Mouse (Mus musculus): ENCODE measurements around the gene Triap1. TPM values are rescaled to one million over a fixed set of nuclear protein-coding genes. Genes with fewer than 3 reads are reported as not detected.
"Not testable (repeated sequence)": the region's sequence is repeated elsewhere in the genome, so short reads cannot be mapped to it uniquely, and the experiment has no call there.

The Triap1 gene
- total and polyA plus RNA-seq, 3 experiments, result 31.8 to 38.2 (median 33.7) TPM

- H3K9ac ChIP-seq (ENCODE audit: insufficient read depth, low read depth); H3K4me2 ChIP-seq (ENCODE audit: insufficient read depth, low read depth, poor library complexity, severe bottlenecking); H3K27ac ChIP-seq (ENCODE audit: insufficient read depth, low read depth); H3K79me2 ChIP-seq (replicated peaks; ENCODE audit: control insufficient read depth, extremely low read depth, insufficient read depth, poor library complexity, severe bottlenecking); in situ Hi-C loops (cut with MboI; ENCODE audit: low pct_ligation_motif_present, low pct_unique_long_range_greater_than_20kb, low sequenced_read_pairs); H3K4me3 ChIP-seq (replicated peaks in 1 of 3; ENCODE audit: low read depth in 2 of 3, low read length in 2 of 3, poor library complexity in 1 of 3); H3K9me3 ChIP-seq (replicated peaks; ENCODE audit: low read length); H3K4me1 ChIP-seq (ENCODE audit: control insufficient read depth in 1 of 2, insufficient read depth in 2 of 2); dilution Hi-C loops (cut with MboI; ENCODE audit: extremely low pct_ligation_motif_present, extremely low pct_unique_long_range_greater_than_20kb, low sequenced_read_pairs); H3K27me3 ChIP-seq (replicated peaks): not testable (repeated sequence)
- peak; percentile 42 for DNase-seq (ENCODE audit: extremely low read depth)
- peaks cover 0 to 27% of the 10 kb centered on the region in 2 experiments for H3K36me3 ChIP-seq (replicated peaks in 1 of 2; ENCODE audit: control insufficient read depth in 1 of 2, insufficient read depth in 1 of 2, low read length in 1 of 2)
- TF ChIP-seq JUND (conservative IDR thresholded peaks at IDR 0.05; ENCODE audit: low read depth, low read length), result peak; percentile 57; the same call in 1 of the 2 replicates
- TF ChIP-seq MEF2A (IDR thresholded peaks at IDR 0.05; ENCODE audit: borderline replicate concordance, low read depth, low read length), result peak; percentile 87
- peak; percentile 43 for TF ChIP-seq JUN (IDR thresholded peaks at IDR 0.05; ENCODE audit: insufficient read depth, low read depth, low read length)
Observed at GRCm38 (mm10) chr5:115378882-115379281, 37.9 kb downstream of the Triap1 start.

GRCm38 (mm10) chr5:115391935-115392334 lies 50.9 kb downstream of the Triap1 start:
- Histone ChIP-seq H3K9ac (ENCODE audit: insufficient read depth, low read depth) (no peak overlapping the region), H3K27me3 (replicated peaks) (no peaks in the 10 kb centered on the region), H3K4me1 (ENCODE audit: control insufficient read depth in 1 of 2, insufficient read depth in 2 of 2) (peaks cover 0 to 15% of the 10 kb centered on the region in 2 experiments; a peak in 1 of 4 replicates), H3K9me3 (replicated peaks; ENCODE audit: low read length) (no peaks in the 10 kb centered on the region), H3K36me3 (replicated peaks in 1 of 2; ENCODE audit: control insufficient read depth in 1 of 2, insufficient read depth in 1 of 2, low read length in 1 of 2) (peaks cover 0 to 47% of the 10 kb centered on the region in 2 experiments), H3K79me2 (replicated peaks; ENCODE audit: control insufficient read depth, extremely low read depth, insufficient read depth, poor library complexity, severe bottlenecking) (no peaks in the 10 kb centered on the region), H3K4me2 (ENCODE audit: insufficient read depth, low read depth, poor library complexity, severe bottlenecking) (no peak overlapping the region), H3K27ac (ENCODE audit: insufficient read depth, low read depth) (no peak overlapping the region), H3K4me3 (replicated peaks in 1 of 3; ENCODE audit: low read depth in 2 of 3, low read length in 2 of 3, poor library complexity in 1 of 3) (no peak overlapping the region)
- TF ChIP-seq ETS1 (conservative IDR thresholded peaks at IDR 0.05; ENCODE audit: low read depth, low read length), result no peak
- no peak for TF ChIP-seq MYC (IDR thresholded peaks at IDR 0.05; ENCODE audit: low read depth, low read length)
- TF ChIP-seq ZKSCAN1 (IDR thresholded peaks at IDR 0.05; ENCODE audit: borderline replicate concordance, low read depth, low read length), result no peak
- no peak for TF ChIP-seq USF1 (IDR thresholded peaks at IDR 0.05; ENCODE audit: low read depth, low read length)
- TF ChIP-seq CTCF (conservative IDR thresholded peaks at IDR 0.05 in 1 of 2, IDR thresholded peaks at IDR 0.05 in 1 of 2; ENCODE audit: low read depth in 2 of 2, low read length in 2 of 2), result no peak
- TF ChIP-seq MAFK (IDR thresholded peaks at IDR 0.05; ENCODE audit: insufficient replicate concordance, low read length), result no peak
- TF ChIP-seq POLR2AphosphoS2 (IDR thresholded peaks at IDR 0.05; ENCODE audit: low read depth, low read length), result no peak
- no peak for TF ChIP-seq HCFC1 (IDR thresholded peaks at IDR 0.05; ENCODE audit: low read depth, low read length)
- no peak for TF ChIP-seq GABPA (IDR thresholded peaks at IDR 0.05; ENCODE audit: insufficient replicate concordance, low read depth, low read length)
- TF ChIP-seq BHLHE40 (IDR thresholded peaks at IDR 0.05; ENCODE audit: low read depth, low read length), result no peak
- TF ChIP-seq TCF12 (IDR thresholded peaks at IDR 0.05; ENCODE audit: low read depth, low read length), result no peak
- TF ChIP-seq ELF1 (IDR thresholded peaks at IDR 0.05; ENCODE audit: low read depth, low read length), result no peak
- no peak for TF ChIP-seq CHD1 (IDR thresholded peaks at IDR 0.05; ENCODE audit: low read depth, low read length)
- TF ChIP-seq MAZ (IDR thresholded peaks at IDR 0.05; ENCODE audit: low read depth, low read length), result no peak
- no peak for TF ChIP-seq PAX5 (IDR thresholded peaks at IDR 0.05; ENCODE audit: low read length)
- no peak for TF ChIP-seq RAD21 (IDR thresholded peaks at IDR 0.05; ENCODE audit: low read depth, low read length)
- TF ChIP-seq POLR2A (IDR thresholded peaks at IDR 0.05; ENCODE audit: low read depth, low read length), result no peak
- no peak for TF ChIP-seq NELFE (IDR thresholded peaks at IDR 0.05; ENCODE audit: low read depth, low read length)
- no peak for TF ChIP-seq ZMIZ1 (IDR thresholded peaks at IDR 0.05; ENCODE audit: low read depth, low read length)
- dilution Hi-C loops (cut with MboI; ENCODE audit: extremely low pct_ligation_motif_present, extremely low pct_unique_long_range_greater_than_20kb, low sequenced_read_pairs) (no loop called here), in situ Hi-C loops (cut with MboI; ENCODE audit: low pct_ligation_motif_present, low pct_unique_long_range_greater_than_20kb, low sequenced_read_pairs) (no loop called here)
- DNase-seq (ENCODE audit: extremely low read depth), result no peak

Data from CH12.LX (cell line).